Mouse (Mus musculus) kidney, adult 8-10 months (tissue): ENCODE measurements around the gene Gm20737.
"Not testable (repeated sequence)": the region's sequence is repeated elsewhere in the genome, so short reads cannot be mapped to it uniquely, and the experiment has no call there.

ENCODE experiments used
- DNase-seq, 2 experiments: peaks; one replicate each; pipeline ENCODE4 v3.0.0; 2022

The Gm20737 gene

GRCm38 (mm10) chrY:10535942-10536341 is at the start of gene Gm20737:
TSS of gene Gm20737 (minus strand) at chrY:10536042.
- not testable (repeated sequence) for DNase-seq

GRCm38 (mm10) chrY:10553153-10553552 is 17.3 kb upstream of the Gm20737 start, which contains the start of gene Gm21775:
TSS of gene Gm21775 (plus strand) at chrY:10553453.
- not testable (repeated sequence) for DNase-seq
